Mouse (Mus musculus) retina, adult 2 months (tissue): ENCODE results near the gene Tagap1.
"Not testable (repeated sequence)": the region's sequence is repeated elsewhere in the genome, so short reads cannot be mapped to it uniquely, and the experiment has no call there.

Experiments used
- DNase-seq: peaks from one replicate; pipeline ENCODE4 v3.0.0-alpha.2; 2012; ENCODE audit warnings: low read depth, low spot score

Gene Tagap1

DNA sequence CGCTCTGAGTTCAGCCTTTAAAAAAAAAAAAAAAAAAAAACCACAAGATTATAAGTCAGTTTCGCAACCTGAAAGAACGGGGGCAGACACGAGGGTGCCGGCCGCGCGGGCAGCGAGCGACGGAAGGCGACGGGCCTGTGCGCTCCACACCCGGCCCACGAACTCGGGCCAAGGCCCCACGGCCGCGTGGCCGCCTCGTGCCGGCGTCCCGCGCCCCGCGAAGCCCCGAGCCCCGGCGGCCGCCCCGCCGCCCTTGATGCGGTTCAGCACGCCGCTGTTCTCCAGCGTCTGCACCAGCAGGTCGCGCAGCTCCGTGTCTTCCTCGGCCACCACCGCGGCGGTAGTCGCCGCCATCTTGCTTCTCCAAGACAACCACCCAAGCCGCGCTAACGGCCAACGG is at the start of gene Tagap1:
Gene Tagap1 (minus strand): TSS at position 381 of the 400 bp plus-strand sequence.
- DNase-seq, result not testable (repeated sequence)

DNA sequence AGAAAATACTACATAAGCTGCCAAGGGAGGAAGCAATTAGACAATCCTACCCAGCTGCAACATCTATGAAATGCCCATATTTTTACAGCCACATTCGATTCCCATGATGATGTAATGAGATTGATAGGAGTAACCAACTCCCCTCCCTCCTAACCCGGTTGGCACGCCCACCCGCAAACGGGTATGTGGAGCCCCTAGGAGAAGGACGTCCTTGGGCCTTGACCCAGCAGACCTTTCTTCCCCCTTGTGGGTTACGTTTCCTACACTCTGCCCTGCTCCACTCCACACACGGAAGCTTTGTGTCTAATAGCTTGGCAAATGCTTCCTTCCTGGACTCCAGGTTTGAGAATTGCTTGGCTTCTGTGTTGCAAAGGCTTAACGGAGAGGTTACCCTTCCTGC is 48.9 kb upstream of the Tagap1 start:
- DNase-seq, result not testable (repeated sequence)

DNA sequence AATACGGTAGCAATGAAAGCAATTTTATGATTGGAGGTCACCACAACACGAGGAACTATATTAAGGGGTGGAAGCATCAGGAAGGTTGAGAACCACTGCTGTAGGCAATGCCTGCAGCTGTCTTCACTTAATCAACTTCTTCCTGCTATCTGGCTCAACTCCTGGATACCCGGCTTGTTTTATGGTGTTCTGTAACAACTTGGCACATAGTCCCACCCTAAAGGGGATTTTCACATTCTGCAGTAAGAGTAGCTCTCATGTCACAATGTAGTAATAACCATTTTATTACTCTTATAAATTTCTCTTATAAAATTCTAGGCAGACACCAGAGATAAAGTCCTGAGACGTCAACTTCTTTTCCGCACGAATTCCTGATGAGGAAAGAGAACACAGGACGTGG is 48.5 kb upstream of the Tagap1 start:
- not testable (repeated sequence) for DNase-seq

DNA sequence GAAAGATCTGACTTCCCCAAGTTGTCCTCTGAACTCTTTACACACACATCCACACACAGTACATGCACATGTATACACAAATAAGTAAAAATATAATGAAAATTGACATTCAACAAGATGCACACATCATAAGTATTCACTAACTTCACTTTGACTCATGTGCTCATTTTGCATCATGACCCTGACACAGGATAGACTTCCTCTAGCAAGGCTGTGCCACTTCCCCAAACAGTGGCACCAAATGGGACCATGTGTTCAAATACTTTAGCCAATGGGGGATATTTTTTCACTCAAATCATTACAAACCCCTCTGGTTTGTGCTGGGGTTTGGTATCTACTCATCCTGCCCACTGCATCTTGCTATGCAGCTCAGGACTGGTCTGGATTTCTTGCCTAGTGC is 47.9 kb upstream of the Tagap1 start:
- not testable (repeated sequence) for DNase-seq

DNA sequence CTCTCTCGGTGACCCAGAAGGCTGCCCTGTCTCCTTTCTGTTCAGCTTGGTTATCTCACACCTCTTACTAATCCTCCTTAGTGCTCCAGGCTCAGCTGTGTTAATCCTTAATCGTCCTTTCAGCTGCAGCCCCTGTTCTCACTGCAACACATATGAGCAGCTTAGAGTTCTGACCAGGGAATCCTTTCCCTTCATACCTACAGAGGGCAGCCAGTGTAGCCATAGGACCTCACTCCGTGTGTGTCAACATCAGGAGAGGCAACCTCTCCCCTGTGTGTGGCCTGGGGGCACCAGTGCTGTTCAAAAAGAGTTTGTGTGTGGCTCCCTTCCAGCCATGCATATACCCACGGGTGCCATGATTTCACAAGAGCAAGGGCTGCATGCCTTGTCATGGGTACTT is 44.7 kb upstream of the Tagap1 start:
- peak; percentile 58 for DNase-seq

- not testable (repeated sequence) for DNase-seq
Observed at GRCm38 (mm10) chr17:7003392-7003791, 42.4 kb upstream of the Tagap1 start.

DNA sequence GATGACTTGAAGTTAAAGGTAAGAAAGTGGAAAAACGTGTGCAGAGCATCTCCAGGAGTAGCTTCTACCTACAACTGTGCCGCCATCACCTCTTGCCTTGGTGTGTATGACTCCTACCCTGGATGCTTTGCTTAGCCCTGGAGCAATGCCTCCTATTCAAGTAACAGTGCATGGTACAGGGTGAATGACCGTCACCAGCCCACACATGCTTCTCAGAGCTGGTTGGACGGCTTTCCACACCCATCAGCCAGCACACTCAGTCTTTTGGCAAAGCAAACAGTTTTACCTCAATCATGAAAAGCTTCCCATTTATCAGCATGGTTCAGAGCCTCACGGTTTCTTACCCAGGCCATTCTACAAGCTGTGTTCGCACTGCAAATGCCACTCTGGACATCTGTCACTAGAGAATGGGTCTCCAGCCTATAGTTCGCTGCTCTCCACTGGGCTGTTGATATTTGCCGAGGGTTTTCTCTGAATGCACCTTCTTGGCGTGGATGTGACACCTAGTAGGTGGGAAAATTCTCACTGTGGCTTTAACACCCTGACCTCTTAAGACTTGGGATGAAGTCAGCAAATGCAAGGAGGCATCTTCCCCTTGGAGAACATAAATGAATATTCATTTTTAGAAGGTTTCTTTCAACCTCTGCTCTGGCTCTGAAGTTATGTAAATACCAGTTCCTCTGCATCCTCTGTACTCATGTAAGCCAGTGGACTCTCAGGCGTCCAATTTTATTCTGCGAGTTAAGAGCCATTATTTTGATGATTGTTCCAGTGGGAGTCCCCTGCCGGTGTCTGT is 41.0 kb upstream of the Tagap1 start:
- not testable (repeated sequence) for DNase-seq

DNA sequence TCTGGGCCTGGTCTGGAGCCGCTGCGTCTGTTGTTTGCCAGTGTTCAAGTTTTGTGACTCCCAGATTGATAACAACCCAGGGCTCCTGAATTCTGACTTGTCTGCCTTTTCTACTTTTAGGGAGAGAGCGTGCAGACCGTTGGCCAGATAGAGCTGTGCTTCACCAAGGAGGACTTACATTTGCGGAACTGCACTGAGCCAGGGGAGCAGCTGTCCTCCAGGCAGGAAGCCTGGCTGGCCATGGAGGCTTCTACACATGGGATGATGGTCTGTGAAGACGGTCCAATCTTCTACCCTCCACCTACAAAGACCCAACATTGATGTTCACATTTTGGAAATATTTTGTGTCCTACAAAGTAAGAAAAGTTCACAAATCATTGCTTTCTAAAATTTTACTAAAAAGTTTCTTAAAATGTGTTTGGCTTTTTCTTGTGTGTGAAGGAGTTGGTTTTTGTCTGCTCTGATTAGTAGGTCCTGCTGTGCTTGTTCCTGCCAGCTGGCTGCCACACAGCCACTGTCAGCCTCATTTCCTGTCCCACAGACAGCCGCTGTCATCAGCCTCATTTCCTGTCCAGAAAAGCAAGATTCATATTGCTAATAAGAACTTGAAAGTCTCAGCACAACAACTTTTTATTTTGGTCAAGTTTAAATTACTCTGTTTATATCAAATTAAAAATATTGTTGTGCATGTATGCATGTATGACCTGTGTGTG is 37.0 kb upstream of the Tagap1 start:
- not testable (repeated sequence) for DNase-seq

DNA sequence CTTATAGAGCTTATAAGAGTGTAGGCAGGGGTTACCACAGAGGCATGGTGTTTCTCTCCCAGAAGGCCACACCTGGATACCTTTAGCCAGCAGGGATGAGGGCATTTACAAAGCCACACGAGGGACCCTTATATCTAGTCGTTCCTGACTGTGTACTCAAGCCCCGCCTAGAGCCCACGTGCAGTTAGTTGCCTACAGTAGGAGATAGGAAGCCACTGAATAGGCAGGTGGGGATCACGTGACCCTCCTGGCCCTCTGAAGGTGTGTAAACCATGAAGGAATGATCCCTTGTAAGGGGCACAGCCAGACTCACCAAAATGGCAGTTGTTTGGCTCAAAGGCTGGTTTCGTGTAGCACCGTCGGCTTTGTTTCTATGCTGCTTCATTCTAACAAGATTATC is 35.9 kb upstream of the Tagap1 start:
- not testable (repeated sequence) for DNase-seq

DNA sequence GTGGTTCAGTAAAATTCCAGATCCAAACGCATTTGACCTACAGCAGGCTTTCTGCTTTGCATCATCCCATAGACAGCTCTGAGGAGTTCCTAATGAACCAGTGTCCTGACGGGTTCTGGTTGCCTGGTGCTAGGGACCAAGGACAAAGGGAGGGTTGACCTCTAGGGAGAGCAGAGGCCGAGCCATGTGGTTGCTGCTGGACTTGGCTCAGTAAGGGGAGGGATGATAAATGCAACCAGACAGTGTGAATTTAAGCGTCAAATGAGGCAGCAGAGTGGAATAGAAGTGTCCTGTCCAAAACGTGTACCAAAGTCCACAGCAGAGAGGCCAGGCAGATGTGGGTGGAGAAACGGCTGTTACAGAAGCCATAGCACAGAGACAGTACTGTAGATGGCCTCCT is 34.5 kb upstream of the Tagap1 start:
- not testable (repeated sequence) for DNase-seq

DNA sequence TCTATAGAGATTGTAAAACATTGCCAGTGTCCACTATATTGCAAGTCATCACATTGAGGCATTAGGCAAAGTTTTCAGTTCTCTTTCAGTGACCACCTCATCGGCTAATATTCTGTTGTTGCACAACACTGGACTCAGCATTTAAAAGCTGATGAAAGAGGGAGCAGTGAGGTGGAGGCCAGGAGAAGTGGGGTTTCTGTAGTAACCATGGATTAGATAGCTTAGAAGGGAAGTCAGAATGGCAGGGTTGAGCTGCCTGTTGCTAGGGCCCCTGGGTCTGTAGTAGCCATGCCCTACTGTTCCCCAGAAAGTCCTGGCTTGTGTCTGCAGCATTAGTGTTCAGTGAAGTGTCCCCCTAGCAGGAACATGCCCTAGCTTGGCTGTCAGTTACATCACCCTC is 25.2 kb upstream of the Tagap1 start:
- not testable (repeated sequence) for DNase-seq

GRCm38 (mm10) chr17:6980144-6980543 is 19.2 kb upstream of the Tagap1 start:
- DNase-seq, result not testable (repeated sequence)

DNA sequence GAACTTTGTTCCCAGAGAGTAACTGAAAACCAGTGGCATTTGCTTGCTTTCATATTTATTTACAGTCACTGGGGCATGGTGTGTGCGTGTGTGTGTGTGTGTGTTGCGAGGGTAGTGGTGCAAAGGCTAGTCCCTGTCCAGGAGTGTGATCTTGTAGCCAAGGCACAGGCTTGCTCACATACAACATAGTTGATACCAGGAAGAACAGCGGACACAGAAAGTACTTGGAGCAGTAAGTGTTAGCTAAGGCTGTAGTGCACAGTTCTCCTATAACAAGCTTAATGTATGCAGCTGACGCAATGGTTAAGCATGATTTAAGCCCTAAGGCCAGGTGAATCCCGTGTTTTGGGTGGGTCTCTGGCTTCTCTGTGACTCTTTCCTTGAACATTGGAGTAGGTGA is 18.4 kb upstream of the Tagap1 start:
- not testable (repeated sequence) for DNase-seq

- not testable (repeated sequence) for DNase-seq
Observed at GRCm38 (mm10) chr17:6978287-6979248, 17.6 kb upstream of the Tagap1 start, which contains the start of gene Gm49721. Gene Gm49721 (plus strand): TSS chr17:6978904.

GRCm38 (mm10) chr17:6974985-6975384 is 14.0 kb upstream of the Tagap1 start:
- DNase-seq, result not testable (repeated sequence)

DNA sequence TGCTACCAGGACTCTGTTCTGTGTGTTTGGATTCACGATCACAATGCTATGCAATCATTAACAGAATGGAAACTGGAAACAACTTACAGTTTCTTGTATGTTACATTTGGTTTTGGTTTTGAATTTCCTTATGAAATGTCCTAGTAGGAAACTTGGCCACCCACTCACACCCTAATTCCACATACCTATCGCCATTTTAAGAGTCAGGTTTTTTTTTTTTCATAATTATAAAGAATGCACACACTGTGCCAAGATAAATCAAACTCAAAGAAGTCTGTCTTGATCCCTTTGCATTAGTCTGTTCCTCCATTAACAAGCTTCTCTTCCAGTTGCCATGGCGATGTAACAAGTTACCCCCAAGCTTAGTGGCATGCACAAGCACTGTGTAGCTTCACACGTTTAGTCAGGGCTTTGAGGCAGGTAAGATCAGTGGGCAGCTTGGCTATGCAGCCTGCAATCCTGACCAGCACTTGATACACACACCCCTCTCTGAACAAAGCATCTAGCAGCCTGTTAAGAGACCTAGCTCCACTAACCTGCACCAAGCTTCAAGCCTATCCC is 12.0 kb upstream of the Tagap1 start:
- DNase-seq, result not testable (repeated sequence)

GRCm38 (mm10) chr17:6971238-6971637 is 10.3 kb upstream of the Tagap1 start:
- not testable (repeated sequence) for DNase-seq

GRCm38 (mm10) chr17:6970334-6970733 is 9.4 kb upstream of the Tagap1 start, which contains the start of gene Rnaset2b:
Gene Rnaset2b (plus strand): TSS chr17:6970634.
- not testable (repeated sequence) for DNase-seq

- not testable (repeated sequence) for DNase-seq
Observed at GRCm38 (mm10) chr17:6967673-6968072, 6.7 kb upstream of the Tagap1 start.

GRCm38 (mm10) chr17:6965364-6965763 is 4.4 kb upstream of the Tagap1 start:
- not testable (repeated sequence) for DNase-seq

DNA sequence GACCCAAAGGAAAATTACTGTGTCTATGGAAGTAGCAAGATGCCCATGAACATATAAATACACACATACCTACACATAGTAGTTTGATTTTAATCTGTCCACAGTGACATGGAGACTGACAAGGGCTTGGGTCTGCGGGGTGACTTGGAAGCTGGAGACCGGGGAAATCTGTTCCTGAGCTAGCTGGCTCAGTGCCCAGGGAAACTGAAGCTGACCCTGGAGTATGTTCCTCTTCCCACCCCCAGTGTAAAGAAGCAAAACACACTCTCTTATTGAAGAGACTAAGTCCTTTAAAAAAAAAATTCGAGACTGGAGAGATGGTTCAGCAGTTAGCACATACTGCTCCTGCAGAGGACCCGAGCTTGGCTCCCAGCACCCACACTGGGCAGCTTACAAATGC is 2.0 kb upstream of the Tagap1 start:
- DNase-seq, result not testable (repeated sequence)
